Mouse (Mus musculus) neutrophil, adult 5-6 weeks (primary cell): ENCODE data around the gene Rtraf. TPM values are rescaled to one million over a fixed set of nuclear protein-coding genes. Genes with fewer than 3 reads are reported as not detected.

Experiments
- ATAC-seq: fragments of 151-379, 151-347 bp; 2 replicates; pipeline ENCODE4 v1.8.0; 2017; ENCODE audit warnings: mild to moderate bottlenecking, moderate TSS enrichment; ENCODE audit not compliant: insufficient number of reproducible peaks, poor library complexity, low FRiP score, severe bottlenecking; ENCODE audit errors: extremely low read depth
- total RNA-seq: library from RNA; stranded (forward); fragments of 200-1000 nt; gene quantifications from 2 replicates; pipeline ENCODE4 v1.2.3, GENCODE M21; 2017

Rtraf gene
- total RNA-seq, 1 experiment from 2014 or later, result 58.2 TPM

DNA sequence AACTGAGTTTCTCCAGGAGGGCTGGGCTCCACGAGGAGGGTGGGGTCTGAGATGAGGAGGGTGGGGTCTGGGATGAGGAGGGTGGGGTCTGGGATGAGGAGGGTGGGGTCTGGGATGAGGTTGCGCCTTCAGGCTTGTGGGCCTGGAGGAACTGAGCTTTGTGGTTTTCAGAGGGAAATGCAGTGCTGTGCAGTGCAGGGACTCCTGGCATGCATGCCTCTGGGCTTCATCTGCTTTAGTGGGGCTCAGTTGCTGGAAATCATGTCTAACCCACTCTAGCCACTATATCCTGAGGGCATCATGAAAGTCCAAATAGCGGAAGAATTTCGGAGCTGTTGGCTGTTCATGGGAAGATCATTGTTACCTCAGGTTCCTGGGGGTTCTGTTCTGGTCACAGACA, 20.4 kb downstream of the Rtraf start:
- no peak for ATAC-seq

DNA sequence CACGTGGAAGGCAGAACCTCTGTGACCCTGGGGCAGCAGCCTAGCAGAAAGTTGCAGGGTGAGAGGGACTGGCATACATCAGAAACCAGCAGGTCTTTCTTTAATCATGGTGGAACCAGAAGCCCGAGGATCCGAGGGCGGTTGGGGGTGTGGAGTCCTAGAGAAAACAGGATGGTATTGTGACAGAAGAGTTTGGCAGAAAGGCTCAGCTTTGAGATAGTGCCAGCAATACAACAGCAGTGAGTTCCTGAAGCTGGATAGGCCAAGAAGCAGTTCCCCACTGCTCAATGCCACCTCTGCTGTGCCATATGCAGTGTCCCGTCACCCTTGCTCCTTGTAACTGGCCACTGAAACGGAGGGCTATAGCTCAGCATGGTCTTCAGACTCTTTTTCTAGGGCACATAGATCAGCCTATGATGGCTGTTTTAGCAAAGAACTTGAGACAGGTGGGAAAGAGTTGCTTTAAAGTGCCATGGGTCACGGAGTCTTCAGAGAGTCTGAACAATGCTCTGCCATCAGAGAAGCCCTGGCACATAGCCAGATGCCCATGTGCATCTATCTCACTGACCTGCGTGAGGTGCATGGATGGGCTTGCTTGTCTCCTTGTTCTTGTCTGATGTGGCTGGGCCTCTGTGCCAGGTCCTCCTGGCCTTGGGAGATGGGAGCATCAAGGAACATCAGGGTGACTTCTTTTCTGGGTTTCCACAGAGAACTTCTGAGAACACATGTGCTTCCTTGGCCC, 22.0 kb downstream of the Rtraf start:
- ATAC-seq, result no peak

- no peak for ATAC-seq
Observed at GRCm38 (mm10) chr14:19800485-19800884, 23.1 kb downstream of the Rtraf start.

- no peak for ATAC-seq
Observed at GRCm38 (mm10) chr14:19796541-19797304, 26.9 kb downstream of the Rtraf start.

DNA sequence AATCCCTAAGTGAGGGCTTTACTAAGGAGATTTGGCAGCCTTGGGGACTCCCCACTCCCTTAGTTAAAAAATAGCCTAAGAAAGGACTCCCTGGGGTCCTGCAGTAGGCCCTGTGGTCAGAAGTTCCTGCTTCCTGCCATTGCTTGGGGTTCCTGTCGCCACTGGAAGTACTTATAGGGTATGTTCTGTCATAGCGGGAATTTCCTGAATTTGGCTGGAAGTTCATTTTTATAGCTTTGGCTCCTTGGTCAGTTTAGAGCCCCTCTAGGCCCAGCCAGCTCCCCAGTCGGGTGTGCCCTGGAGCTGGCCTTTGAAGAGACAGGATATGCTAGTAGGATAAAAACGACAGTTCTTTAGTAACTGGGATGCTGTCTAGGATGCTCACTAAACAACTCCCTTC, 28.7 kb downstream of the Rtraf start:
- ATAC-seq, result no peak

GRCm38 (mm10) chr14:19788443-19788842, 35.2 kb downstream of the Rtraf start:
- no peak for ATAC-seq

DNA sequence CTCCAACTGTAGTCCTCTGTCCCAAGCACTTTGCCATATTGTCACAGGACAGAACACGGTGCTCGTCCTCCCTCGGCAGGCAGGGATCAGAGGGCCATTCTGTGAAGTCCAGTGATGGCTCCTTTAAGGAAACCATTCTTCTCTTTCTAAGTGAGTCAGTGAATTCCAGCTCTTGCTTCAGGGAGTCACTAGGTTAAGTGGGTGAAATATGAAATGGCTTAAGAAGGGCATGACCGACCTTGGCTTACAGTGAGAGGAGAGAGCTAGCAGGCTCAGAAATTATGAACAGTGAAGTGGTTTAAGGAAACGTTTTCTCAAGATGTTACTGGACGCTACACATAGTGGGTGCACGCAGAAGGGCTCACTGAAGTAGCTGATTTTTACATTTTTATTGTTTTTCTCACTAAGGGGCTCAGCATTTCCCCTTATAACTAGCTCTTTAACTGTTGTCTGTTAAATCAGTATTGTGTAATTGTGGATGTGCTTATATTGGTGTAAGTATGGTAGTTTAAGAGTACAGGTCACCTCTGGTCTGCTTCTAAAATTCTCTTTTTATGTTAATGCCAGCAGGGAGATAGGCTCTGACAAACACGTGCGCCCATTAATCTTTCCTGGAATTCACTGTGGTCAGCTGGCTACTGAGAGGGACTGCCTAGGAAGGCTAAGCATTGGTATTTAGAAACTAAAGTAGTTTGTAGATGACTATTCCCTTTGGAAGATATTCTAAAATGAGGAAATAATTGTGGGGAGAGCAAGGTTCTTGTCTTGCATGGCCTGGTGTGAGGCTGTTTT, 37.6 kb downstream of the Rtraf start:
- ATAC-seq, result no peak

GRCm38 (mm10) chr14:19777945-19778344, 45.7 kb downstream of the Rtraf start:
- no peak for ATAC-seq

- no peak for ATAC-seq
Observed at GRCm38 (mm10) chr14:19777365-19777764, 46.3 kb downstream of the Rtraf start.

DNA sequence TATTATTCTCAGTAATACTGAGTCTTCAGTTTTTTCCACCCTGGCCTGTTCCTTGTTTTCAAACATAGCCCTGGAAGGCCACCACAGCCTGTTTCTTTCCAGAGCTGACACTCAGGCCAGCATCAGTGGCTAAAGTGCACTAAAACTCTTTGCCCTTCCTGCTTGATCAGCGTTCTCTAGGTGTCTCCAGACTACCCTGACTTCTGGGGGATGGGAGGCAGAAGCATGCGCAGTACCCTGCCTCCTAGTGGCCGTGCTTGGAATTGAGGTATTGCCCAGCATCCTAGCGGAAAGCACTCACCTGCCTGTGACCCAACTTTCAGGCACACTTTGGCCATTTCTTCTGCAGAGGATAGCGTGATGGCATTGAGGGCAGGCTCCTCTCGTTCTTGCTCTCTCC, 46.7 kb downstream of the Rtraf start:
- no peak for ATAC-seq

- no peak for ATAC-seq
Observed at GRCm38 (mm10) chr14:19776179-19776578, 47.4 kb downstream of the Rtraf start.

DNA sequence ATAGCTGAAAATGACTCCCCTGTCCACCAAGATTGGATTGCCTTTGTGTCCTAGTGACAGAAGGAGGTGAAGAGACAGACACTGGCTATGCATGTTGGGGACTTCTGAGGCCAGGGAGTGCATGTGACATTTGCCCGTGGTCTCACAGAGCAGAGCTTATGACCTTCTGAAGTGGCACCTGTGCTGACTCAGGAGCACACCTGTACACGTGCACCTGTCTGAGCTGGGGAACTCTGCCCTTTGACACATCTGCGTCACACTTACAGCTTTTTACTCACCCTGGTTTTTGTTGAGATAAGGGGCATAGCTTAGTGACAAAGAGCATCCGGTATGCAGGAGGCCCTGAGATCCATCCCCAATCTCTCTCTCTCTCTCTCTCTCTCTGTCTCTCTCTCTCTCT, 48.1 kb downstream of the Rtraf start:
- no peak for ATAC-seq

- ATAC-seq, result no peak
Observed at GRCm38 (mm10) chr14:19774036-19774628, 49.5 kb downstream of the Rtraf start.

DNA sequence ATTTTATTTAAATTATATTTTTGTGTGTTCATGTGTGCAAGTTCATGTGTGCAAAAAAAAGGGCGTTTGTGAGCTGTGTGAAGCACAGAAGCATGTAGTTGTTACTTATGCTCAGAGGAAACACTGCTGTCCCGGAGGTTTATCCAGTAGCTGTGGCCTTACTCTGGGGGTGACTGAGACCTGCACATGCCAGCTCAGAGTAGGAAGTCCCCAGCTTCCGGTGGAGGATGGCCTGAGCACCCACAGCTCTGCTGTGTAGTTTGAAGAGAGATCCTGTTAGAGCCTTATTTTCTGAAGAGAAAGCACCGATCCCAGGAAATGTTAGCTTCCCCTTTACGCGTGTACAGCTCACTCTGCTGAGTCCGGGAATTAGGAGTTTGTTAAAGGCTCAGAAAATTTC, 52.5 kb downstream of the Rtraf start:
- ATAC-seq, result no peak

DNA sequence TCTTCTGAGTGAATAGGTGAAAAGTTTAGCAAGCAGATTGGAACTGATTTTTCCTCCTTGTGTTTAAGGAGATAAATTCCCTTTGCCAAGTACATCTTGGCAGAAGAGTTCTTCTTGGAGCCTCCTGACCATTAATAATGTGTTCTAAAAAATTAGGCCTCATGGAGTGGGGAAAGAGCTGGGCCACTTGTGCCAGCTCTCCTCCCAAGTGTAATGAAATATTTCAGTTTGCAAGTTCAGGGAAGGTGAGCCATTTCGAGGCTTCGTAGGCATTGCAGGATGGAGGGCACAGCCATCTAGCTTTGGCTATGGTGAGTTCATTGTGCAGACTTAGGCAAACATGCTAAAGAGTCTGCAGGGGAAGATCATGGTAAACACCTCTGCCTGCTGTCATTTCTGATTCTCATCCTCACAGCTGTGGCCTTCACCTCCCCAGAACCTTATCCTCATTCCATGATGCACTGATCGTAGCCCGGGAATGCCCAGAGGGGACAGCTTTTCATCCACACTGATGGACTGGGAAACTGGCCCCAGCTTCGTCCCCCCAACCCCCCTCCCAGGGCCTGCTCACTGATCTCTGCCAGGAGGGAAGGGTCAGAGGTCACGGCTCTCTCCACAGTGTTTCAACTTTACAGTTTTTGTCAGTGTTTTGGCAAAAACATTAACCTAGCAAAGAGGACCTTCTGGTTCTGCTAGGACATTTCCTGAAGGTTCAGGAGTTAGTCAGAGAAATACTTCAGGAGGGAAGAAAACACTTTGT, 54.0 kb downstream of the Rtraf start:
- no peak for ATAC-seq

DNA sequence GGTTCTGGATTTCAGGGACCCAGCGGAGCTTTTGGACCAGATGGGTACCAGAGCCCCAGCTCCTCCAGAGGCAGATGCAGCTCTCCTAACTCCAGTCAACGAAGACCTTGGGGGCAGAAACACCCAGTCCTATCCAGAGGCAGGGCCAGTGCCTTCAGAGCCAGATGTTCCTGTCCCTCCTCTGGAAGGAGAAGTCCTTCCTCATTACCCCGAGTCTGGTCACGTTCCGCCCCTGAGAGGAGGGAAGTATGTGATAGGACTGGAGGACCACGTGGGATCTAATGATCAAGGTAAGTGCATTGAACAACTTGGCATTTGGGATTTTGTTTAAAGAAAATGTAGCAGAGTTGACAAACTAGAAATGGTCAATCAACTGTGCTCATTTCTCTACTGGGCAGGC, 55.0 kb downstream of the Rtraf start:
- ATAC-seq, result no peak

DNA sequence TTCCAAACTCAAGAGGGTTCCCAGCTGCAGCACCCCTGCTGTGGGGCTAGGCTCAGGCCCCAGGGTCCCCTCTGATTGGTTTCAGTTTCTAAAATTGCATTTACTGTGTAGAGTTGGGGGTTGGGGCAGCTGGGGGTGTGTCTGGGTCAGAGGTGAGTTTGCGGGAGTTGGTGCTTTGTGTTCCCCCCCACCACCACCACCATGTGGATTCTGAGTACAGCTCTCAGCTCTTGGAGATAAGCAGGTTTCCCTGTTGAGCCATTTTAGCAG, 57.3 kb downstream of the Rtraf start:
- ATAC-seq, result no peak

GRCm38 (mm10) chr14:19765539-19766379, 57.9 kb downstream of the Rtraf start:
- ATAC-seq, result no peak
